Mouse (Mus musculus) gastrocnemius, postnatal 14 days (tissue): Measurements from ENCODE around the gene Mecom. TPM values are rescaled to one million over a fixed set of nuclear protein-coding genes. Genes with fewer than 3 reads are reported as not detected.

Source experiments
- DNase-seq: peaks from one replicate; pipeline ENCODE4 v3.0.0; 2021; ENCODE audit warnings: mixed read lengths
- intact Hi-C: fragments of 180-260 bp; cut with DNase I; formaldehyde crosslinking; loops from one replicate; pipeline ENCODE4 v1.15.1; 2025; ENCODE audit warnings: low total_unique reads
- total RNA-seq, 2 experiments: library from RNA; stranded (reverse); gene quantifications; 2 replicates each; pipeline ENCODE4 v1.2.3; 2021

The Mecom gene
- total RNA-seq, 2 experiments from 2014 or later = 9.8 to 12.2 TPM

DNA sequence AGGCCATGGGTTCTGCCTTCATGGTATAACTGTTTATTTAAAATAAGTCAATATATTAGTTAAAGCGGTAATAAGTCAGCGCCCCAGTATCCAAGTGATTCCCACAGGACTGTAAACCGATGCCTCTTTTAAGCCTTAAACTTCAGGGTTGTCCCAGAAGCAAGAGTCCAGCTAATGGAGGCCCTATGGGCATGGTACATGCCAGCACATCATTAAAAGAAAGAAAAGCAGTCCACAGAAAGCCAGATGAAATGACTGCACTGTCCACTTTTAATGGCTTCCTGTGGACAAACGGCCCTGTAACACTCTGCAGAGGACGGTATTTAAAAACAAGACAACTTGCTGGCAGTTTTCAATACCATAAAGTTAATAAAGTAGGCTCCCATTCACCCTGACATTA, 531.0 kb downstream of the Mecom start:
- DNase-seq = no peak
- intact Hi-C loops = loop anchor here (10.0 kb wide), 1 partner anchor 498 kb away; no protein-coding TSS in a partner anchor

DNA sequence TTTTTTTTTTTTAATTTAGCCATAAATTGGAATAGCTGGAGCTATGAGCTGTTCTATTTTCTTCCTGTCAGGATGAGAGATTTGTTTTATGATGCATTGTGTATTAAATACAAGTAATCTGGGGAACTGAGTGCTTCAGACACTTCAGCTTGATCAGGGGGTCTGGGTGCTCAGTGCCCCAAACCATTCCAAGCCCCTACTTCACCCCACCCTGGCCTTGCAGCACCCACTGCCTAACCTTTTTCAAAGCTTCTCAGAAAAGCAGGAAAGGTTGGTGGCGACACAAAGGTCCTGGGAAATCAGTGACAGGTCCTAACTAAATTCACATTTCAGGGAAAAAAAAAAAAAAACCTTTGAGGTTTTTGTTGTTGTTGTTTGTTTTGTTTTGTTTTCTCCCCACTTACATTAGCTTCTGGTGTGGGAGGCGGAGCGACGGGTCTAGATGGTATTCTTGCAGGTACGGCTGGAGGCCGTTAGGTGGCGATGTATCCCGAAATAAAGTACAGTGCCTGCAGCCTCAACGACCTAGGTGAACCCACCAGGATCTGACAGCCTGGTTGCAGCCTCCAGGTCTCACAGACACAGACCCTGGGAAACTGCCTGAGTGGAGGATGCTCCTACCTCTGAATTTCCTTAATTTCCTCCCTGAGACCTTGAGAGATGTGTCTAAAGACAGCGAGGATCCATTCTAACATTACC, 532.7 kb downstream of the Mecom start:
- peak; percentile 52 for DNase-seq
- intact Hi-C loops = loop anchor here (10.0 kb wide), 1 partner anchor 500 kb away; no protein-coding TSS in a partner anchor

DNA sequence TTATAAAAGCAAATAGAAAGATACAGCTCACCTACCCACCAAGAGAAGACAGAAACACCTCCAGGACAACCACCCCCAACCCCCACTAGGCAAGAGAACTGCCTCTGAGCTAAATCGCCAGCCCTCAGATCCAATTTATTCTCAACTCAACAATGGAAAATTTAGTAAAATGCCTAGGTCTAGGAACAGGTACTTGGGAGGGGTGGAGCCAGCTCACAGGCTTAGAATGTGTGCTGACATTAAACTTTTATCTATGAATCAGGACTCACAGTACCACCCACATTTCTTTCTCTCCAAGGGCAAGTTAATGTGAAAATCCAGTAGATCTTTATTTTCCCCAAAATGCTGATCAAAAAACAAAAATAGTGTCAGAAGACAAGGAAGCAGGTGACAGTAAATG, 533.5 kb downstream of the Mecom start:
- intact Hi-C loops = loop anchor here (10.0 kb wide), 1 partner anchor 501 kb away; no protein-coding TSS in a partner anchor
- no peak for DNase-seq

DNA sequence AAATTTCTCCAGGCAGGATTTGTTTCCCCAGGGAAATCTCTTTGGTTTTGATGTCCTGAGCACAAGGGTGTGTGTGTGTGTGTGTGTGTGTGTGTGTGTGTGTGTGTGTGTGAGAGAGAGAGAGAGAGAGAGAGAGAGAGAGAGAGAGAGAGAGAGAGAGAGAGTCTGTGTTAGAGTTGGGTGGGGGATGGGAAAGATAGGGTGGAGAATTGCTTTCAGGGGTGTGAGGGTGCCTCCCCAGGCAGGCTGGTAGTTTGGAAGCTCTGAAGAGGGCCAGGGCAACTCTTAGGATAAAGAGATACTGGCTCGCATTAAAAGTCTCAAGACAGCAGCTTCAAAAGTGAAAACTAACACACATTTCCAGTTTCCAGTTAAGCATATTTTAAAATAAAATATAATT, 534.4 kb downstream of the Mecom start:
- DNase-seq = no peak

DNA sequence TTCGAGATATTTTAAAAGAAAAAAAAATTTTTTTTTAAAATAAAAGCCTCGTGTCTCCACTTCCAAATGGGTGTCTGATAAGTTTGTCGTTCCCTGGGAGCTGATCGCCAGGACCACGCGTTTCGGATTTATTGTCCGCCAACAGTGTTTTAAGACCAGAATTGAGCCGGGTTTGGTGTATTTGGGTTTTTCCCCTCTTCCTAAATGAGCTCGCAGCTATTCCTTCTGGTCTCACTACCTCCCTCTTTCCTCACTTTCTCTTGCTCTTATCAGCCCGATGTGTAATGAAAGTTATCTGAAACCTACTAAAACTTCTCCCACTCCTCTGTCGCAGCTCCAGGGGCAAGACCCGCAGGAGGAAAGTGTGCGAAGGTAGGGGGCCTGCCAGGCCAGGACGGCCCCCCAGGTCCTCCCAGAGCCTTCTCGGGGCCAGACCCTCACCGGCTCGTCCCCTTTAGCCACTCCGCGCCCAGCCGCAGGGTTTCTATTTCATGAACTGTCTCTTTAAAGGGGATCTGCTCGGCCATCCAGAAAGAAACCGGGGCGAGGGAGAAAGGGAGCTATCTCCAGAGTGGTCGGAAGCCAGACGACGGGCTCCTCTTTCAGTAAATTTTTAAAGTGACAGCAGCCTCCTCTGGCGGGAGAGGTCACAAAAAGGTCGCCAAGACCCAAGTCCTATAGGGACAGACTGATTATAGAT, 535.0 kb downstream of the Mecom start:
- intact Hi-C loops = loop anchor here (10.0 kb wide), 1 partner anchor 502 kb away; no protein-coding TSS in a partner anchor
- peak; percentile 68 for DNase-seq

More for the DNA sequence above, 534.4 kb downstream of the Mecom start:
- intact Hi-C loops = loop anchor here (10.0 kb wide), 1 partner anchor 501 kb away; no protein-coding TSS in a partner anchor

DNA sequence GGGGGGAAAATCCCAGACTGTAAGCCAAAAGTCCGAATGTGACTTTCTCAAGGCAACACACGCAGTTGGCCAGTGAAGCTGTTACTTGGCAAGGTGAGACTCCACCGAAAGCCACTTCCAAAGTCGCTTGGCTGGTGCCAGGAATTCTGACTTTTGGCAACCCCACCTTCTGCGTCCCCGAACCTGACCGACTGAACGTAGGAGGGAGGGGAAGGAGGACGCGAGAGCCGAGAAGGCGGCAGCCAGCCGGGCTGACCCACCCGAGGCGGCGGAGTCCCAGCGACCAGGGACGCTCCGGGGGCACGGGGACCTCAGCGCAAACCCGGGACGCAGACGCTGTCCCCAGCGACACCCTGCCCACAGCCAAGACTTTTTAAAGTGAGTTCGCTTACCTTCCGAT, 535.7 kb downstream of the Mecom start:
- DNase-seq = peak; percentile 58
- intact Hi-C loops = loop anchor here (10.0 kb wide), 1 partner anchor 503 kb away; no protein-coding TSS in a partner anchor

DNA sequence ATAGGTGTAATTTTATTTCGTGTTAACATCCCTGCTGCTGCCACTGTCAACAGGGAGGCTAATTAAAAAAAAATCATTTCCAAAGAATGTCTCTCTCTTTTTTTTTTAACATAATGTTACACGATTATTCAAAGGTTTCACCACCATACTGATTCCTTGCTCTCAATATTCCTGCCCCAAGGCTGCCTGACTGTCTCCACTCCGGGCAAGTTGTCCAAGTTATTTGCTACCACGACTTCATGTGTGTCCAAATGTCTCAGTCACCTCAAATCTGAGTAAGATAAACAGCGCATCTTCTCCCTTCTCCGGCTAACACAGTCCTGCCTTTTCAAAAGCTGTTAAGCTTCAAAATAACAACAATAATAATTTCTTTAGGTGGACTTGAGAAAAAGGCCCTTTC, 536.1 kb downstream of the Mecom start:
- DNase-seq = no peak
- intact Hi-C loops = loop anchor here (10.0 kb wide), 1 partner anchor 503 kb away; no protein-coding TSS in a partner anchor

DNA sequence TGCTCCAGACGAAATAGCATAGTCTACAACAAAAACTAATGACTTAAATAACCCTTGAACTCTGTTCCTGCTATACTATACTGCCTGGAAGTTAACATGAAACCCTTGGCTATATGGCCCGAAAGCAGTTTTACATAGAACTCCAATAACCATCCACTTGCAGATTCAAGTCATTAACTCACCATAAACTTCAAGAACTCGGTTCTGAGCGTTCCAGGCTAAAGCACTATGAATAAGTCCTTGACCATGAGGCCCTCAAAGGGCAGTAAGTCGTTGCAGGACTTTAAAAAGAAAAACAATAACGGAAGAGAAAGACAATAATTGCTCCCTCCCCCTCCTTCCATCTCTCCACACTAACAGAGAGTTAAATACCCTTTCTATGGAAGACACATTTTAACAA, 536.9 kb downstream of the Mecom start:
- DNase-seq = no peak
- intact Hi-C loops = loop anchor here (10.0 kb wide), 1 partner anchor 504 kb away; no protein-coding TSS in a partner anchor

DNA sequence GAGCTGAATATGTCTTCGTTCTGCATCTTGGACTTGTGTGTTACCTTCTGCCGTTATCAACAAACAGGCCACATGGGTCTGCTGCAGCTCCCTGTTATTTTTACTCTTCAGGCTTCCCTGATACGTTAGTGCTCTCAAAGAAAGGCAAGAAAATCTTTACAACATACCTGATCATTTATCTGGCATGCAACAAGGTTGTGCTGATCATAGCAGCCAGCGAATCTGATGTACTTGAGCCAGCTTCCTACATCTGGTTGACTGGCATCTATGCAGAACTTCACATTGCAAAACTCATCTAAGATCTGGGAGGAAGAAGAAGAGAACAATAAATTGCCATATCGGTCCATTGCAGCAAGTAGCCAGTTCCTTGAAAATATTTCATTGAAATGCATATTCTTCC, 538.2 kb downstream of the Mecom start:
- intact Hi-C loops = no loop called here
- no peak for DNase-seq

DNA sequence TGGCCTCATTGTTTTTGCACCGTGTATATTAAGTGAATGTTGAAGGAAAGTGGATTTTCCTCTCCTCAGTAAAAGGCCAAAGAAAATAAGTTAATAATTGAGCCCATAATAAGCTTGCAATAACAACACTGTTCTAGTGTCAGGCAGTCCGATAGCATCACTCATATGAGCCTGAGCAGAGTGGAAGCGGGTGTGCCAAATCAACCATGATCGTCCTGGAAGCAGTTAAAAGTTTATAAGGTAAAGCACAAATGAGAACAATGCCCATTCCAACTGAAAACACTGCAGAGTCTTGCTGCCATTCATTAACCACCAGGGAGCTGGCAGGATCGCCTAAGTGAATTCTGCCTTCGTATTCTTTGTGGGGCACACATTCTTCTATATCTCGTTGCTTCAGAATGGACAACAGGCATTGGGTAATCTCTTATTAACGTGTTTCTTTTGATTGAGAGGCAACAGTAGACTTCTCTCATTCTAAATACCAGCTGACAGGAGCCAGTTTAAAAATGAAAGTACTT, 542.9 kb downstream of the Mecom start:
- no peak for DNase-seq
- intact Hi-C loops = no loop called here

DNA sequence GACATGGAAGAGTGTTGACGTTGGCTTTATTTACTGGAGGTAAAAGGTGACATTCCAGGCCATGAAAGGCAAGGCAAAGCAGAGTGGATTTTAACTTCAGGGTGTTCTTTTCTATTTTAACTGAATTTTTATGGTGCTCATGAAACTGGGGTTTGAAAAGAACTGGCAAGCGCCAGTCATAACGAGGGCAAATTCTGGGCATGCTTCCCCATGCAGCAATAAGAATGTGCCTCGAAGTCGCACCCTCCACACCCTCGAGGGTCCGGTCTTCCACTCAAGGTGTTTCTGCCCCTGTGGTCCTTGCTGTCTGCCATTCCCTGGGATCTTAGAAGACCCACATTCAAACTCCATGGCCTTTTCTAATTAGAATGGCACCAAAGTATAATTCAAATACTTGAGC, 547.5 kb downstream of the Mecom start:
- intact Hi-C loops = no loop called here
- no peak for DNase-seq

DNA sequence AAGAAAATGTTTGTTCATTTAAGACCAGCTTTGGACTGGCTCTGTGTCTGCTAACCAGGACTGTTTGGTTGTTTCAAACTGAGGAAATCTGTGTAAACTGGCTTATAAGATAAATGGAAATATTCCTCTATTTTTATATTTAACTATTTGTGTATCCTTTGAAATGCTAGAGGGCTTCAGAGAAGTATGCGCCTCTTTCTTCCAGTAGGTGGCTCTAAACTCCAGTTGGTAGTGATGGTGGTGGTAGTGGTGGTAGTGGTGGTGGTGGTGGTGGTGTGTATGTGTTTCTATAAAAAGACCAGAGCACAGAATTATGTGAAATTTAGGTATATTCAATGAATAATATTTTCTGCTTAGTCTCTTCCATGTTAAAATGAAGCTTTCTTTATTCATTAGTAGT, 548.8 kb downstream of the Mecom start:
- intact Hi-C loops = no loop called here
- DNase-seq = no peak

DNA sequence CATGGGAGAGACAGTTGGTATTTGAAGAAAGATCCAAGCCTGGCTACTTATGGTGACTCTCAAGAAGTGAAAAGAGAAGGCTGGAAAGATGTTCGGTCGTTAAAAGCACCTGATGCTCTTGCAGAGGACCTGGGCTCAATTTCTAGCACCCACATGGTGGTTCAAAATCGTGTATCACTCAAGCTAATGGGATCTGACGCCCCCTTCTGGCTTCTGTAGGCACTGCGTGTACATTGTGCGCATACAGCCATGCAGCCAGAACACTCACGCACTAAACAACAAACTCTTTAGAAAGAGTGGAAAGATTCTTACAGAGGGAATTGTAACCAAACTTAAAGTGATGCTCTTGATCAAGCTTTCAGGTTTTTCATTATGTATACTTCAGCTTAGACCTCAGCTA, 550.7 kb downstream of the Mecom start:
- intact Hi-C loops = no loop called here
- no peak for DNase-seq

DNA sequence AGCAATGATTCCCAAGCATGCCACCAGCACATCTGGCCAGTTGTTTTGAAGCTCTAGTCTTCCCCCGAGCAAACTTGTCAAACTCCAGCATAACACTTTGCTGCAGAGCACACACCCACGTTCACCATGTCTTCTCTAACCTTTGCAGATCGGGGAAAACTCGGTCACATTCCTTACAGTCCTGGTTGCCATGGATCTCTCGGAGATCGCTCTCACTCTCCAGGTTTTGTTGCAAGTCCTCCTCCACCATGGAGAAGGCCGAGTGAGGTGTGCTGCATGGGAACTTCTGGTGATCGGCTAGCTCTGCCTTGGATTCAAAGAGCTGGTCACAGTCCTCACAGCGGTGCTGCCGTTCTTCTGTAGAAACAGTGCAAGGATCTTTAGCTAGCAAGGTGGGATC, 554.5 kb downstream of the Mecom start:
- intact Hi-C loops = no loop called here
- DNase-seq = no peak

DNA sequence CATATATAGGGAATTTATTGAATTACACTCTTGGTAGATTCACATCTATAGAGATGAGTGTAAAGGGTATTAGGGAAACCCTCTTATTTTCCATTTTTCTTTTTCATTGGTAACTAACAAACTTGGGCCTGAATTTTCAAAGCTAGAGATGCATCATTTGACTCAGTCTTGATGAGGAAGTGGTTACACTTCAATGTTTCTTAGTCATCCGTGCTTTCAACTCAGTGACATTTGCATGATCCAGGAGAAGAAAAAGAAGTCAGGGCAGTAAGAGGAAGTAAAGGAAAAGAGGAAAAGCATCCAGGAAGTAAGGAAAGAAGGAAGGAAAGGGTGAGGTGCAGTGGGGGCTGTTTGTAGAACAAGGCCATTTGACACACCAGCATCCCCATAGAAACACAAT, 556.3 kb downstream of the Mecom start:
- intact Hi-C loops = no loop called here
- no peak for DNase-seq

DNA sequence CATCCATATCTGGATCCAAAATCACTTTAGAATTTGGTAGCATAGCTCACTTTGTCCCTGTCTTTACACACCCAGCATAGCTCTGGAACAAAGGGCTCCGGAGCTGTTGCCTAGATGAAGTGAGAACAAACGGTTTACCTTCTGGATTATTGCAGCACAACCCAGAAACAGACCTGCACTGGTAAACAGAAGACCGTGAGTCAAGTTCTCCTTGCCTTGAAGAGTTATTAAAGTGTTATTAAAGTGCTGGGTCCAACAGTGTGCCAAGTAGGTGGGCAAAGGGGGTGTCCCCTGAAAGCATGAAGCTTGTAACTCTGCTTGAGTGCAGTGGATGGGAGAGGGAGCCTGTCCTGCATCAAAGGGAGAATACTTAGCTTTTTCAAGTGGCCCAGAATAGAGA, 563.4 kb downstream of the Mecom start:
- intact Hi-C loops = no loop called here
- DNase-seq = no peak

DNA sequence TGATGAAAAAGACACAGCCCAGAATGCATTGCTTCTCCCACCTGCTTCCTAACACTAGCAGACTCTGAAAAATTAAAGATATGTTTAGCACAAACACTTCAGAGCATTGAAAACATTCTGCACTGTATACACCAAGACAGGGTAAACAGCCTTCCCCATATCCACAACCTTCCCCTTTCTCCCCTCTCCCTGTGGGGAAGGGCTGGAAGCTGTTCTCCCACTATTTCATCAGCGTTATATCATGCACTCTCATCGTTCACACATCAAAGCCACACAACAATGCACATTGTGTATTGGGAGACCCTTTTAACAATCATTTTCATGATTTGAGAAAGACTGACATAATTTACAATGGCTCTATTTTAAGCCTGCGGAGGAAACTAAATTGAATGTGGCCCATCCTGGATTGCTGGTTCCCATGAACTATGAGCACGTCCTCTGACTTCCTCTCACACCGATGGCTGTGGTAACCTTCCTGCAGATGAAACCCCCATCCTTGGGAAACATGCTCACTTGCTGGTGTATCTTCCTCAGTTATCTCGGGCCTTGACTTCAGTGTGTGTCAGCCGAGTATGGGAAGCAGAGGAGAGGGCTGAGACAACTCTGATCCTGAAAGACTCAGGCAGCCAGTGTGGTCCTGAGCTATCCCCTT, 566.4 kb downstream of the Mecom start:
- intact Hi-C loops = no loop called here
- no peak for DNase-seq

DNA sequence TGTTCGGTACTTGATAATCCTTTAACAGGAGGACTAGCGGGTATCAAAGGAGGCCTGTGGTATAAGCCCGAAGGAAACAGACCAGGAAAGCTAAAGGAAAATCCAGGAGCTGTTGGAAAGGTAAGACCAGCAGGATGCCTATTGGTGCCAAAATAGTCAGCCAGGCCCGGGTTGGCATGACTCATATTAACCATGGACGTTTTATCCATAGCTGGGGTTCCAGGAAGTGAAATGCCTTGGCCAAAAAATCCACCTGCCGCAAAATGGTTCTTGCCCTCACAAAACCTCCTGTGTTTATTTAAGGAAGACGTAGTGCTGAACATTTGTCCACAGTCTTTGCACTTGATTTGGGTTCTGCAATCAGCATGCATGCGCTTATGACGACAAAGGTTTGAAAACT, 567.3 kb downstream of the Mecom start:
- intact Hi-C loops = no loop called here
- DNase-seq = no peak

DNA sequence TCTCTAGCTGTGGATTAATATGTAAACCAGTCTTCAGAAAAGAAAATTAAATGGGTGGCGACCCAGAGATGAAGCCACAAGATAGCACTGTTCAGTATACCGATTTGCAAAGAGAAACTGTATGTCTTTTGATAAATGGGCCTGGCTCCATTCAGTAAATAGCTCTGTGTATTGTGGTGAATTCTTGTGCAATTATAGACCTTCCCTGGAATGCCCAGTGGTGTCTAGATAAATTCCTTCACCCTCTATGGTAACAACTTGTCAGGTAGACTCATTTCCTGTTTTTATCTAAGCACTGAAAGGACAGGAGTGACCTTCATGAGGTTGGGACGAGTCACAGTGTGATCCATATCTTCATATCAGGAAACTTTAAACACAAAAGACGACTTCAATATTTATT, 571.2 kb downstream of the Mecom start:
- DNase-seq = no peak
- intact Hi-C loops = no loop called here

DNA sequence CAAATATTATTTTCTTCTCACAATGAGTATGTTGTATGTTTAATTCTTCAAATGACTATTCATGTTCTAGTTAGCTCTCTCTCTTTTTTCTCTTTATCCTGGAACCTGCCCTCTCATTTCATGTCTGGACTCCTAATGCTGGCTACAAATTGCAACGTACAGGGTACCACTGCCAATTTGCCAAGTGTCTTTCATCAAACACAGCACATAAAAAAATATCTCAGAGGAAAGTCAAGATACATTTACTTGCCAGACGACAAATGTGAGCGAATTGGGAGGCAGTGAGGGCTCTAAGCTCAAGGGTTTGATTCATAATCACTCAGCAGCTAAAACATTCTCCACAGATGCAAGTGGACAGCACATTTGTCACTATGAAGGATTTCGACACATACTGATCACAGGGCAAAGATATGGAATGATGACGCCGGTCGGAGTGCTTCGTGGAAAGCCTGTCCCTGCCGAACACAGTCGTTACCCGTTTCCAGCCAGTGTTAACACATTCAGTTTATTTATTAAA, 579.3 kb downstream of the Mecom start:
- DNase-seq = no peak
- intact Hi-C loops = no loop called here
